In the genomic region with DNA sequence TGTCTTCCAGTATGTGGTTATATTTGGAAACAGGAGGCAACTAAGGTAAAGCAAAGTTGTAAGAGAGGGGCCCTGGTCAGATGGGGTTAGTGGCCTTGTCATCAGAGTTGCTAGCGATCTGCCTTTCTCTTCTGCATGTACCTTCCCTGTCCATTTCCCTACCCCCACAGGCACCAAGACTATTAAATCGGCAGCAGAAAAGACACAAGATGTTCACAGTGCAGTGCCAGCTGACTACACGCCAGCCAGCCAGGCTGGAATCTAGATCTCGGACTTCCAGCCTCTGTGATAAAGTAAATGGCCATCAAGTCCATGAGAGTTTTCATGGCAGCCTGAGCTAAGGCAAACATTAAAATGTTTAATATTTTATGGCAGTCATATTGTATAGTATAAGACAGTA, we compare ENCODE assay signal across 12 mouse cellular contexts.
DNase-seq lines count a peak whose midpoint lies in the region.
"Had no signal": no experiment of that assay in that cellular context is flagged by ENCODE, and none has a peak within 500 bp of the region (broad histone marks: within the 10 kb centered on the region; RNA-seq: fewer than 3 reads in every experiment).

No protein-coding gene starts in this region.

- no peak overlapping the region for H3K4me3 ChIP-seq in limb, embryonic 10.5 days
- H3K4me3 ChIP-seq: kidney, embryonic 15.5 days; limb, embryonic 12.5 days; neural tube, embryonic 13.5 days had no signal

- intact Hi-C loops in left cerebral cortex, postnatal 4 days (cut with DNase I): no loop called here
- intact Hi-C loops in gastrocnemius, postnatal 36 days (cut with DNase I): no loop called here

- no peak overlapping the region for H3K27ac ChIP-seq in limb, embryonic 10.5 days
- H3K27ac ChIP-seq: kidney, embryonic 15.5 days; limb, embryonic 12.5 days; neural tube, embryonic 13.5 days; stomach, postnatal 0 days had no signal

- DNase-seq in left cerebral cortex, postnatal 4 days: peak; percentile 84
- no peak for DNase-seq in left cerebral cortex, adult 9 months (ENCODE audit: low spot score in 2 of 2)
- peak; percentile 29 for DNase-seq in cerebellum, adult 11 months
- peak; percentile 56 for DNase-seq in cerebellum, adult 9-10 months
- DNase-seq in gastrocnemius, postnatal 36 days: peak; percentile 19 to 23
- DNase-seq in c-Kit-positive CD71-positive TER-119-positive erythroid progenitor cells, embryonic 14.5 days (ENCODE audit: low spot score): no peak
- DNase-seq in limb, embryonic 10.5 days (ENCODE audit: low spot score): no peak
- DNase-seq: forebrain, postnatal 0 days had no signal

- no peaks in the 10 kb centered on the region for H3K36me3 ChIP-seq in limb, embryonic 10.5 days
- H3K36me3 ChIP-seq: kidney, embryonic 15.5 days; limb, embryonic 12.5 days; neural tube, embryonic 13.5 days had no signal

- 90% methylated on average over 4 of the region's 4 CpGs for WGBS in limb, embryonic 10.5 days

- H3K4me1 ChIP-seq in limb, embryonic 10.5 days: no peaks in the 10 kb centered on the region
- H3K4me1 ChIP-seq: kidney, embryonic 15.5 days; limb, embryonic 12.5 days had no signal

- no peaks in the 10 kb centered on the region for H3K27me3 ChIP-seq in limb, embryonic 10.5 days (ENCODE audit: low read depth, poor library complexity, severe bottlenecking)
- H3K27me3 ChIP-seq: kidney, embryonic 15.5 days; limb, embryonic 12.5 days; neural tube, embryonic 13.5 days had no signal

- H3K9me3 ChIP-seq in limb, embryonic 10.5 days (replicated peaks): no peaks in the 10 kb centered on the region
- H3K9me3 ChIP-seq: kidney, embryonic 15.5 days; limb, embryonic 12.5 days; neural tube, embryonic 13.5 days had no signal

Comparison
In these comparisons a context has a peak if more than half of its experiments do, and no peak if none do; other contexts are left out.
1. DNase-seq: peak in left cerebral cortex, postnatal 4 days (single experiment), cerebellum, adult 11 months (single experiment), cerebellum, adult 9-10 months (single experiment) and gastrocnemius, postnatal 36 days (2 of 2); none in left cerebral cortex, adult 9 months (0 of 2), c-Kit-positive CD71-positive TER-119-positive erythroid progenitor cells, embryonic 14.5 days (single experiment) and limb, embryonic 10.5 days (single experiment).